ENCODE assay signal across 14 mouse cellular contexts in the genomic region with DNA sequence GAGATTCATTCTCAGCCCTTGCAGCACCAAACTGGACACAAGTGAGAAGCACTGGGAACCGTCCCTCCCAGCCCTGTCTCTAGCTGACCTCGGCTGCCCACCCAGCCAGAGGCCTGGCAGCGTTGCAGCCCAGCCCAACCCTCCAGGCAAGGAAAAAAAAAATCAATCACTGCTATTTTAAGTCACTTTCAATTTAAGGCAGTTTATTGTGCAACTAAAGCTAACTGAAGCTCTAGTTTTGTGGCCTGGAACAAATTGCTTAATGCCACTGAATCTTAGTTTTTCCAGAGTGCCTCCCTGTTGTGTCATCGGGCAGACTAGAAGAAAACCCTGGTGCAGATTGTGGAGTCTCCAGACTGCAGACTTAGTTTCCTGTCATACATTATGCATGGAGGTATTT. TPM values are rescaled to one million over a fixed set of nuclear protein-coding genes. Genes with fewer than 3 reads are reported as not detected.
DNase-seq lines count a peak whose midpoint lies in the region; ATAC-seq and TF ChIP-seq lines count a peak whose summit lies in the region.
"Had no signal": no experiment of that assay in that cellular context is flagged by ENCODE, and none has a peak within 500 bp of the region (broad histone marks: within the 10 kb centered on the region; RNA-seq: fewer than 3 reads in every experiment).

No protein-coding gene starts in this region.

- no peak overlapping the region for H3K27ac ChIP-seq in liver, adult 2 months (replicated peaks; ENCODE audit: insufficient read depth, low read depth, low read length)
- no peak overlapping the region for H3K27ac ChIP-seq in intestine, embryonic 16.5 days (ENCODE audit: low read length)
- H3K27ac ChIP-seq in forebrain, embryonic 13.5 days = no peak overlapping the region
- H3K27ac ChIP-seq: forebrain, embryonic 12.5 days had no signal

- no peaks in the 10 kb centered on the region for H3K9me3 ChIP-seq in intestine, embryonic 16.5 days (ENCODE audit: control insufficient read depth, low read length)
- 0 out of 2 replicates have a peak, but pooled peaks cover 3% of the 10 kb centered on the region for H3K9me3 ChIP-seq in forebrain, embryonic 13.5 days (replicated peaks)

- H3K4me1 ChIP-seq in liver, adult 2 months (ENCODE audit: control insufficient read depth, insufficient read depth, low read length) = peaks cover 9% of the 10 kb centered on the region
- no peaks in the 10 kb centered on the region for H3K4me1 ChIP-seq in intestine, embryonic 16.5 days (ENCODE audit: control insufficient read depth, insufficient read depth, low read length)
- no peaks in the 10 kb centered on the region for H3K4me1 ChIP-seq in forebrain, embryonic 13.5 days
- H3K4me1 ChIP-seq: megakaryocyte, embryonic 14.5 days had no signal

- WGBS in liver, adult 2 months = 0% methylated on average over 4 of the region's 4 CpGs
- WGBS in intestine, embryonic 16.5 days = 53% methylated on average over 4 of the region's 4 CpGs
- 77% methylated on average over 4 of the region's 4 CpGs for WGBS in forebrain, embryonic 13.5 days

- H3K4me3 ChIP-seq in liver, adult 2 months (ENCODE audit: insufficient read depth, low read depth, low read length) = no peak overlapping the region
- no peak overlapping the region for H3K4me3 ChIP-seq in intestine, embryonic 16.5 days (ENCODE audit: low read length)
- H3K4me3 ChIP-seq in forebrain, embryonic 13.5 days = no peak overlapping the region
- H3K4me3 ChIP-seq: forebrain, embryonic 12.5 days; megakaryocyte, embryonic 14.5 days had no signal

- ATAC-seq in megakaryocyte, adult 5-6 weeks (ENCODE audit: poor library complexity, severe bottlenecking) = peak; percentile 68
- ATAC-seq in intestine, embryonic 16.5 days = no peak
- no peak for ATAC-seq in forebrain, embryonic 13.5 days

- peak; percentile 93 for DNase-seq in liver, adult 2 months (ENCODE audit: extremely low read depth, low read depth, low spot score)
- no peak for DNase-seq in liver
- peak; percentile 39 for DNase-seq in adrenal gland, postnatal 14 days
- DNase-seq in kidney, postnatal 25 days = peak; percentile 20 to 45
- DNase-seq: cerebellum, adult 11 months; heart, postnatal 10 days; thymus, postnatal 25 days had no signal

- H3K27me3 ChIP-seq in liver, adult 2 months (ENCODE audit: control insufficient read depth, insufficient read depth, low read length) = no peaks in the 10 kb centered on the region
- no peaks in the 10 kb centered on the region for H3K27me3 ChIP-seq in intestine, embryonic 16.5 days (replicated peaks; ENCODE audit: control insufficient read depth, insufficient read depth, low read length)
- H3K27me3 ChIP-seq in forebrain, embryonic 13.5 days = no peaks in the 10 kb centered on the region
- H3K27me3 ChIP-seq: forebrain, embryonic 12.5 days had no signal

- H3K79me2 ChIP-seq in liver, adult 2 months (ENCODE audit: control insufficient read depth, insufficient read depth, low read length) = no peaks in the 10 kb centered on the region

- TF ChIP-seq CTCF in liver, adult 2 months (IDR thresholded peaks at IDR 0.05; ENCODE audit: low read depth, low read length) = no peak

- TF ChIP-seq POLR2A in liver, adult 2 months (IDR thresholded peaks at IDR 0.05; ENCODE audit: extremely low read depth, insufficient read depth, low read length) = no peak

- no peak overlapping the region for H3K4me2 ChIP-seq in intestine, embryonic 16.5 days (ENCODE audit: low read depth, low read length)
- no peak overlapping the region for H3K4me2 ChIP-seq in forebrain, embryonic 13.5 days
- H3K4me2 ChIP-seq: forebrain, embryonic 12.5 days had no signal

- no peaks in the 10 kb centered on the region for H3K36me3 ChIP-seq in liver, adult 2 months (ENCODE audit: control insufficient read depth, insufficient read depth, low read length)
- H3K36me3 ChIP-seq in intestine, embryonic 16.5 days (ENCODE audit: control insufficient read depth, insufficient read depth, low read length) = no peaks in the 10 kb centered on the region
- no peaks in the 10 kb centered on the region for H3K36me3 ChIP-seq in forebrain, embryonic 13.5 days (ENCODE audit: poor library complexity, severe bottlenecking)
- H3K36me3 ChIP-seq: forebrain, embryonic 12.5 days had no signal

- H3K9ac ChIP-seq in liver, adult 2 months (ENCODE audit: low read depth, low read length) = no peak overlapping the region
- H3K9ac ChIP-seq in intestine, embryonic 16.5 days (ENCODE audit: low read depth, low read length) = no peak overlapping the region
- H3K9ac ChIP-seq in forebrain, embryonic 13.5 days = no peak overlapping the region
- H3K9ac ChIP-seq: forebrain, embryonic 12.5 days had no signal

RNA-seq across cellular contexts. Expression of a gene that starts 17.0 kb away (rescaled TPM):
- total RNA-seq in liver, adult 2 months (2014; rRNA removed) = not detected in 2 replicates
- not detected in 2 replicates for polyA plus RNA-seq in liver, adult 2 months (2012; rRNA removed)
- total RNA-seq in adrenal gland, postnatal 14 days (2021) = not detected in 2 replicates
- not detected in 2 replicates for total RNA-seq in megakaryocyte, adult 5-6 weeks (2015)
- not detected in 2 replicates for total RNA-seq in megakaryocyte, adult 5-6 weeks (2017)
- polyA plus RNA-seq in intestine, embryonic 16.5 days (2015; fragmentation: Nextera tagmentation; extraction: Ambion mirVana) = 0.09 and 0.34 TPM in 2 replicates
- 0.11 TPM in 1 of 2 replicates, not detected in the other for polyA plus RNA-seq in forebrain, embryonic 13.5 days (2015; fragmentation: Nextera tagmentation; extraction: Ambion mirVana)
- total RNA-seq: heart, postnatal 10 days had no signal
- polyA plus RNA-seq: forebrain, embryonic 12.5 days; intestine, embryonic 14.5 days; neural tube, embryonic 11.5 days had no signal

RNA-seq across cellular contexts. Expression of a gene that starts 43.8 kb away (rescaled TPM):
- total RNA-seq in liver, adult 2 months (2014; rRNA removed) = 36.2 and 46.2 TPM in 2 replicates
- 35.6 and 37.3 TPM in 2 replicates for polyA plus RNA-seq in liver, adult 2 months (2012; rRNA removed)
- total RNA-seq in adrenal gland, postnatal 14 days (2021) = 6.9 and 9.9 TPM in 2 replicates
- 15.8 and 21.5 TPM in 2 replicates for total RNA-seq in megakaryocyte, adult 5-6 weeks (2015)
- 21.0 and 25.5 TPM in 2 replicates for total RNA-seq in megakaryocyte, adult 5-6 weeks (2017)
- polyA plus RNA-seq in intestine, embryonic 16.5 days (2015; fragmentation: Nextera tagmentation; extraction: Ambion mirVana) = 20.2 and 20.8 TPM in 2 replicates
- 31.9 and 35.2 TPM in 2 replicates for polyA plus RNA-seq in forebrain, embryonic 13.5 days (2015; fragmentation: Nextera tagmentation; extraction: Ambion mirVana)
